Mouse (Mus musculus): Measurements from ENCODE around the gene Dixdc1. TPM values are rescaled to one million over a fixed set of nuclear protein-coding genes. Genes with fewer than 3 reads are reported as not detected.

Dixdc1 gene
- 7.7 and 8.6 TPM in 2 replicates for polyA plus RNA-seq (2014; fragmentation: Nextera tagmentation; extraction: Ambion mirVana)

- WGBS = 12% methylated on average over 36 of the region's 36 CpGs
- Histone ChIP-seq H3K4me2 (ENCODE audit: low read length) (peak within 1 kb of the TSS; percentile 51), H3K4me3 (ENCODE audit: low read depth, low read length) (peak within 1 kb of the TSS; percentile 30), H3K9me3 (ENCODE audit: control insufficient read depth, low read length) (no peaks in the 10 kb centered on the region), H3K27me3 (replicated peaks; ENCODE audit: control insufficient read depth, insufficient read depth, low read length) (no peaks in the 10 kb centered on the region), H3K27ac (ENCODE audit: low read depth) (peak within 1 kb of the TSS; percentile 59), H3K36me3 (ENCODE audit: control insufficient read depth, insufficient read depth, low read length) (0 out of 2 replicates have a peak, but pooled peaks cover 4% of the 10 kb centered on the region), H3K4me1 (replicated peaks; ENCODE audit: control insufficient read depth, insufficient read depth, low read length) (no peaks in the 10 kb centered on the region), H3K9ac (ENCODE audit: low read length) (no peak within 1 kb of the TSS)
- ATAC-seq (replicated peaks; ENCODE audit: low FRiP score, low TSS enrichment, low read depth) (peak; percentile 98), DNase-seq (ENCODE audit: low spot score) (peak; percentile 97)
Measured at GRCm38 (mm10) chr9:50738914-50739870, at the start of gene Dixdc1. TSS of gene Dixdc1 (minus strand) at chr9:50739517.

GRCm38 (mm10) chr9:50782155-50782554, 42.8 kb upstream of the Dixdc1 start:
- ATAC-seq (replicated peaks; ENCODE audit: low FRiP score, low TSS enrichment, low read depth) (no peak), DNase-seq (ENCODE audit: low spot score) (peak; percentile 65)
- Histone ChIP-seq H3K4me1 (replicated peaks; ENCODE audit: control insufficient read depth, insufficient read depth, low read length) (no peaks in the 10 kb centered on the region), H3K9ac (ENCODE audit: low read length) (no peak overlapping the region), H3K9me3 (ENCODE audit: control insufficient read depth, low read length) (no peaks in the 10 kb centered on the region), H3K4me3 (ENCODE audit: low read depth, low read length) (no peak overlapping the region), H3K27me3 (replicated peaks; ENCODE audit: control insufficient read depth, insufficient read depth, low read length) (no peaks in the 10 kb centered on the region), H3K36me3 (ENCODE audit: control insufficient read depth, insufficient read depth, low read length) (peaks cover 88% of the 10 kb centered on the region), H3K4me2 (ENCODE audit: low read length) (no peak overlapping the region), H3K27ac (ENCODE audit: low read depth) (no peak overlapping the region)
- WGBS = 75% methylated on average over 2 of the region's 2 CpGs

- peaks cover 38% of the 10 kb centered on the region for H3K36me3 ChIP-seq (ENCODE audit: control insufficient read depth, insufficient read depth, low read length)
- H3K27ac ChIP-seq (ENCODE audit: low read depth) = peak overlapping the region; percentile 88; the same call in 1 of the 2 replicates
- WGBS = 41% methylated on average over 11 of the region's 11 CpGs
- no peaks in the 10 kb centered on the region for H3K9me3 ChIP-seq (ENCODE audit: control insufficient read depth, low read length)
- H3K4me1 ChIP-seq (replicated peaks; ENCODE audit: control insufficient read depth, insufficient read depth, low read length) = peaks cover 11% of the 10 kb centered on the region; the same call in 1 of the 2 replicates
- peak overlapping the region; percentile 69 for H3K4me2 ChIP-seq (ENCODE audit: low read length)
- H3K4me3 ChIP-seq (ENCODE audit: low read depth, low read length) = peak overlapping the region; percentile 88
- H3K27me3 ChIP-seq (replicated peaks; ENCODE audit: control insufficient read depth, insufficient read depth, low read length) = no peaks in the 10 kb centered on the region
- ATAC-seq (replicated peaks; ENCODE audit: low FRiP score, low TSS enrichment, low read depth) (peak; percentile 53), DNase-seq (ENCODE audit: low spot score) (no peak)
- H3K9ac ChIP-seq (ENCODE audit: low read length) = peak overlapping the region; percentile 85
Measured at GRCm38 (mm10) chr9:50776162-50776760, 36.9 kb upstream of the Dixdc1 start.

GRCm38 (mm10) chr9:50775662-50776126, 36.4 kb upstream of the Dixdc1 start:
- DNase-seq (ENCODE audit: low spot score) (no peak), ATAC-seq (replicated peaks; ENCODE audit: low FRiP score, low TSS enrichment, low read depth) (peak; percentile 29)
- H3K27ac ChIP-seq (ENCODE audit: low read depth) = peak overlapping the region; percentile 88
- H3K9me3 ChIP-seq (ENCODE audit: control insufficient read depth, low read length) = no peaks in the 10 kb centered on the region
- peak overlapping the region; percentile 69 for H3K4me2 ChIP-seq (ENCODE audit: low read length)
- no peaks in the 10 kb centered on the region for H3K27me3 ChIP-seq (replicated peaks; ENCODE audit: control insufficient read depth, insufficient read depth, low read length)
- H3K4me3 ChIP-seq (ENCODE audit: low read depth, low read length) = peak overlapping the region; percentile 88
- H3K4me1 ChIP-seq (replicated peaks; ENCODE audit: control insufficient read depth, insufficient read depth, low read length) = peaks cover 11% of the 10 kb centered on the region; the same call in 1 of the 2 replicates
- H3K36me3 ChIP-seq (ENCODE audit: control insufficient read depth, insufficient read depth, low read length) = peaks cover 36% of the 10 kb centered on the region
- H3K9ac ChIP-seq (ENCODE audit: low read length) = peak overlapping the region; percentile 85
- WGBS = 0% methylated on average over 28 of the region's 30 CpGs

GRCm38 (mm10) chr9:50774991-50775612, 35.8 kb upstream of the Dixdc1 start, which contains the start of the genes Alg9 and 1110032A03Rik:
TSS of gene Alg9 (plus strand) at chr9:50775019.
TSS of gene 1110032A03Rik (minus strand) at chr9:50775520.
- DNase-seq (ENCODE audit: low spot score) (peak; percentile 97), ATAC-seq (replicated peaks; ENCODE audit: low FRiP score, low TSS enrichment, low read depth) (peak; percentile 80)
- H3K4me2 ChIP-seq (ENCODE audit: low read length) = peak within 1 kb of the TSS; percentile 69
- no peaks in the 10 kb centered on the region for H3K27me3 ChIP-seq (replicated peaks; ENCODE audit: control insufficient read depth, insufficient read depth, low read length)
- WGBS = under 1% methylated on average over 48 of the region's 51 CpGs
- peak within 1 kb of the TSS; percentile 85 for H3K9ac ChIP-seq (ENCODE audit: low read length)
- peaks cover 33% of the 10 kb centered on the region for H3K36me3 ChIP-seq (ENCODE audit: control insufficient read depth, insufficient read depth, low read length)
- peaks cover 11% of the 10 kb centered on the region; the same call in 1 of the 2 replicates for H3K4me1 ChIP-seq (replicated peaks; ENCODE audit: control insufficient read depth, insufficient read depth, low read length)
- H3K4me3 ChIP-seq (ENCODE audit: low read depth, low read length) = peak within 1 kb of the TSS; percentile 88
- no peaks in the 10 kb centered on the region for H3K9me3 ChIP-seq (ENCODE audit: control insufficient read depth, low read length)
- peak within 1 kb of the TSS; percentile 88 for H3K27ac ChIP-seq (ENCODE audit: low read depth)

GRCm38 (mm10) chr9:50774026-50774462, 34.7 kb upstream of the Dixdc1 start:
- Histone ChIP-seq H3K36me3 (ENCODE audit: control insufficient read depth, insufficient read depth, low read length) (peaks cover 22% of the 10 kb centered on the region), H3K27me3 (replicated peaks; ENCODE audit: control insufficient read depth, insufficient read depth, low read length) (no peaks in the 10 kb centered on the region), H3K9ac (ENCODE audit: low read length) (no peak overlapping the region), H3K4me3 (ENCODE audit: low read depth, low read length) (0 out of 2 replicates have a peak overlapping the region, but pooled peaks have one; percentile 88), H3K4me1 (replicated peaks; ENCODE audit: control insufficient read depth, insufficient read depth, low read length) (peaks cover 14% of the 10 kb centered on the region; the same call in 1 of the 2 replicates), H3K9me3 (ENCODE audit: control insufficient read depth, low read length) (no peaks in the 10 kb centered on the region), H3K27ac (ENCODE audit: low read depth) (no peak overlapping the region), H3K4me2 (ENCODE audit: low read length) (peak overlapping the region; percentile 69)
- 63% methylated on average over 4 of the region's 4 CpGs for WGBS
- ATAC-seq (replicated peaks; ENCODE audit: low FRiP score, low TSS enrichment, low read depth) (no peak), DNase-seq (ENCODE audit: low spot score) (no peak)

- Histone ChIP-seq H3K4me3 (ENCODE audit: low read depth, low read length) (no peak overlapping the region), H3K9me3 (ENCODE audit: control insufficient read depth, low read length) (no peaks in the 10 kb centered on the region), H3K4me2 (ENCODE audit: low read length) (no peak overlapping the region), H3K4me1 (replicated peaks; ENCODE audit: control insufficient read depth, insufficient read depth, low read length) (peaks cover 16% of the 10 kb centered on the region; the same call in 1 of the 2 replicates), H3K36me3 (ENCODE audit: control insufficient read depth, insufficient read depth, low read length) (peaks cover 13% of the 10 kb centered on the region; the same call in 1 of the 2 replicates), H3K27me3 (replicated peaks; ENCODE audit: control insufficient read depth, insufficient read depth, low read length) (no peaks in the 10 kb centered on the region), H3K9ac (ENCODE audit: low read length) (no peak overlapping the region), H3K27ac (ENCODE audit: low read depth) (no peak overlapping the region)
- 80% methylated on average over 2 of the region's 2 CpGs for WGBS
- no peak for ATAC-seq (replicated peaks; ENCODE audit: low FRiP score, low TSS enrichment, low read depth)
- no peak for DNase-seq (ENCODE audit: low spot score)
Measured at GRCm38 (mm10) chr9:50770011-50770410, 30.7 kb upstream of the Dixdc1 start.

Measured in intestine, embryonic 14.5 days (tissue).